Mouse (Mus musculus) left cerebral cortex, postnatal 10 days (tissue): ENCODE results near the gene Gm20388. TPM values are rescaled to one million over a fixed set of nuclear protein-coding genes. Genes with fewer than 3 reads are reported as not detected.

ENCODE experiments used
- DNase-seq, 2 experiments: peaks; one replicate each; pipeline ENCODE4 v3.0.0; 2021 to 2022; ENCODE audit warnings: low spot score in 2 of 2, mixed read lengths in 1 of 2; ENCODE audit errors: extremely low spot score in 1 of 2
- intact Hi-C: fragments of 180-260 bp; cut with DNase I; formaldehyde crosslinking; loops from one replicate; pipeline ENCODE4 v1.15.1; 2025
- total RNA-seq, 2 experiments: library from RNA; stranded (reverse); gene quantifications; 2 replicates each; pipeline ENCODE4 v1.2.3; 2021

The Gm20388 gene
- total RNA-seq, 2 experiments from 2014 or later: 4.4 to 9.0 TPM

- no peak for DNase-seq
- intact Hi-C loops: no loop called here
Measured at GRCm38 (mm10) chr8:122512392-122512791, 2601.8 kb downstream of the Gm20388 start.

GRCm38 (mm10) chr8:122515699-122516098 is 2605.1 kb downstream of the Gm20388 start:
- intact Hi-C loops: no loop called here
- no peak for DNase-seq

- intact Hi-C loops: no loop called here
- peak in 1 of 2 experiments; percentile 72 for DNase-seq
Measured at GRCm38 (mm10) chr8:122517541-122518190, 2607.0 kb downstream of the Gm20388 start.

GRCm38 (mm10) chr8:122520611-122521010 is 2610.0 kb downstream of the Gm20388 start:
- intact Hi-C loops: no loop called here
- no peak for DNase-seq

GRCm38 (mm10) chr8:122522796-122523651 is 2612.4 kb downstream of the Gm20388 start:
- intact Hi-C loops: no loop called here
- peak in 1 of 2 experiments; percentile 81 for DNase-seq

GRCm38 (mm10) chr8:122523652-122524360 is 2613.2 kb downstream of the Gm20388 start:
- intact Hi-C loops: no loop called here
- peak; percentile 61 to 64 for DNase-seq

GRCm38 (mm10) chr8:122524506-122524905 is 2613.9 kb downstream of the Gm20388 start:
- no peak for DNase-seq
- intact Hi-C loops: no loop called here

GRCm38 (mm10) chr8:122525004-122525403 is 2614.4 kb downstream of the Gm20388 start:
- no peak for DNase-seq
- intact Hi-C loops: no loop called here

GRCm38 (mm10) chr8:122526084-122526483 is 2615.4 kb downstream of the Gm20388 start:
- intact Hi-C loops: no loop called here
- DNase-seq: no peak

GRCm38 (mm10) chr8:122526526-122527170 is 2616.0 kb downstream of the Gm20388 start:
- intact Hi-C loops: no loop called here
- DNase-seq: no peak

- intact Hi-C loops: no loop called here
Measured at GRCm38 (mm10) chr8:122527937-122528336, 2617.3 kb downstream of the Gm20388 start.

GRCm38 (mm10) chr8:122529159-122529558 is 2618.5 kb downstream of the Gm20388 start:
- intact Hi-C loops: no loop called here
- DNase-seq: no peak

More at GRCm38 (mm10) chr8:122527937-122528336, 2617.3 kb downstream of the Gm20388 start:
- DNase-seq: no peak

GRCm38 (mm10) chr8:122531312-122531711 is 2620.7 kb downstream of the Gm20388 start:
- DNase-seq: no peak
- intact Hi-C loops: no loop called here

GRCm38 (mm10) chr8:122537033-122537432 is 2626.4 kb downstream of the Gm20388 start:
- intact Hi-C loops: no loop called here

GRCm38 (mm10) chr8:122537812-122538211 is 2627.2 kb downstream of the Gm20388 start:
- intact Hi-C loops: no loop called here
- DNase-seq: no peak

More at GRCm38 (mm10) chr8:122537033-122537432, 2626.4 kb downstream of the Gm20388 start:
- no peak for DNase-seq

- intact Hi-C loops: no loop called here
- DNase-seq: no peak
Measured at GRCm38 (mm10) chr8:122538310-122539076, 2627.9 kb downstream of the Gm20388 start.

- no peak for DNase-seq
- intact Hi-C loops: no loop called here
Measured at GRCm38 (mm10) chr8:122544138-122544537, 2633.5 kb downstream of the Gm20388 start.

- DNase-seq: no peak
- intact Hi-C loops: no loop called here
Measured at GRCm38 (mm10) chr8:122546066-122546755, 2635.6 kb downstream of the Gm20388 start.
